Mouse (Mus musculus) cortical plate, adult 2 months (tissue): ENCODE measurements around the gene 4930583I09Rik.

Experiments
- CTCF ChIP-seq: fragments of 200-500 bp; IDR thresholded peaks from 2 replicates; pipeline ENCODE4 v1.5.1; 2011; ENCODE audit warnings: mild to moderate bottlenecking, control low read depth, low read length; ENCODE audit not compliant: insufficient read depth; ENCODE audit errors: extremely low read depth
- POLR2A ChIP-seq: fragments of 200-500 bp; IDR thresholded peaks from 2 replicates; pipeline ENCODE4 v1.6.1; 2011; ENCODE audit warnings: mild to moderate bottlenecking, low read length, control low read depth; ENCODE audit not compliant: insufficient read depth; ENCODE audit errors: extremely low read depth

- TF ChIP-seq POLR2A (no peak), CTCF (no peak)
Observed at GRCm38 (mm10) chr17:64833906-64834490, 1.9 kb downstream of the 4930583I09Rik start.
